Mouse (Mus musculus): ENCODE measurements around the gene Mrpl33. TPM values are rescaled to one million over a fixed set of nuclear protein-coding genes. Genes with fewer than 3 reads are reported as not detected.

The Mrpl33 gene
- total and polyA plus RNA-seq, 3 experiments = 47.7 to 332 (median 281) TPM

DNA sequence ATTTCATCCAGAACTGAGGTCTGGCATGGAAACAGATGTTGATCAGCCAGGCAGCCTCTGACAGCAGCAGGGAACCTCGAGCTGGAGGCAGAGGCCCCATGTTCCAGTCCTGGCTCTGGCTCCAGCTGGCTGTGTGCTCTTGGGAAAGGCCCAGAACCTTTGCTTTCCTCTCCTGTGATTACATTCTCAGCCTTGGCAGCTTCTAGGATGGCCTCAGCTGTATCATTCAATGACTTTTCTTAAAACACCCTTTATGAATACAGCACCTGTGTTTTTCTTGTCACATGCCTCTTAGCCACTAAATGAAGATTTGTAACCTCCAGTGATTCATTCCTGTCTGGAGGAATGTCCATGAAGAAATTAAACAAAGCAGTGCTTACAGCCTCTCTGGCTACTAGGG lies 69.4 kb downstream of the Mrpl33 start:
- intact Hi-C loops (cut with DNase I) = no loop called here
- Histone ChIP-seq H3K9ac (ENCODE audit: low read depth, low read length) (no peak overlapping the region), H3K4me1 (ENCODE audit: control insufficient read depth, insufficient read depth, low read length) (no peaks in the 10 kb centered on the region), H3K27me3 (ENCODE audit: control insufficient read depth, insufficient read depth, low read length) (no peaks in the 10 kb centered on the region), H3K36me3 (ENCODE audit: control insufficient read depth, insufficient read depth, low read length) (no peaks in the 10 kb centered on the region), H3K4me3 (no peak overlapping the region), H3K79me2 (replicated peaks; ENCODE audit: control insufficient read depth, insufficient read depth, low read length) (no peaks in the 10 kb centered on the region), H3K27ac (no peak overlapping the region)
- WGBS = 11% methylated on average over 1 of the region's 1 CpGs
- DNase-seq = peak; percentile 10 to 21
- TF ChIP-seq EP300 (IDR thresholded peaks at IDR 0.05; ENCODE audit: insufficient read depth, low read depth, low read length) = no peak
- no peak for TF ChIP-seq POLR2A (IDR thresholded peaks at IDR 0.05; ENCODE audit: insufficient read depth, low read depth, low read length)
- no peak for TF ChIP-seq CTCF (IDR thresholded peaks at IDR 0.05)

DNA sequence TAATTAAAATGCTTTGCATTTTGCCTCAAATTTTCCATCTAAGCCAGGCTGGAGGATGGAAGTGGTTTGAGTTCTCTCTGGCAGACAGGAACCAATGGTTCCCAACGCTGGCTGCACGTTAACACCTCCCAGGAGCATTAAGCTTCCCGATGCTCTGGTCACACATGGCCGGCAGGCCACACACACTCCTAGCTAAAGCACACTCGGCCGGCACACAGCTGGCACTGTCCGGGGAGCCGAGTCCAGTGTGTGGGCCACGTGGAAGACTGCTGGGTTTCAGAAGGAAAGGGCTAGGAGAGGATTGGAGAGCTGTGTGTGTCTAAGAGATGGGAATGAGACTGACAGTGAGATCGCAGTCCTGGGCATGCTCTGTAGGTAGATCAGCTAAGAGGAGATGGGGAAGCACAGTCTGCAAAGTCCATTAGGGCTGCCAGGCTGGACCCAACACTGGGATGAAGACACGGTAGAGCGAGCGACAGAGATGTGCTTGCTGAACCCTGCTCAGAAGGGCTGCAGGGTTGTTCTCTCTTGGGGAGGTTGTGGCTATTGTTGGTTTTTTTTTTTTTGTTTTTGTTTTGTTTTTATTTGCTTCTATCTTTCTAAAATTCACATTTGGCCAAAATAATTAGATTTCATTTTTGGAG lies 71.7 kb downstream of the Mrpl33 start:
- no peak for TF ChIP-seq POLR2A (IDR thresholded peaks at IDR 0.05; ENCODE audit: insufficient read depth, low read depth, low read length)
- no peak for TF ChIP-seq EP300 (IDR thresholded peaks at IDR 0.05; ENCODE audit: insufficient read depth, low read depth, low read length)
- TF ChIP-seq CTCF (IDR thresholded peaks at IDR 0.05) = no peak
- intact Hi-C loops (cut with DNase I) = no loop called here
- DNase-seq = no peak
- Histone ChIP-seq H3K27ac (no peak overlapping the region), H3K9ac (ENCODE audit: low read depth, low read length) (no peak overlapping the region), H3K4me1 (ENCODE audit: control insufficient read depth, insufficient read depth, low read length) (peaks cover under 1% of the 10 kb centered on the region; the same call in 1 of the 2 replicates), H3K27me3 (ENCODE audit: control insufficient read depth, insufficient read depth, low read length) (no peaks in the 10 kb centered on the region), H3K4me3 (no peak overlapping the region), H3K36me3 (ENCODE audit: control insufficient read depth, insufficient read depth, low read length) (no peaks in the 10 kb centered on the region), H3K79me2 (replicated peaks; ENCODE audit: control insufficient read depth, insufficient read depth, low read length) (no peaks in the 10 kb centered on the region)
- WGBS = 90% methylated on average over 13 of the region's 13 CpGs

DNA sequence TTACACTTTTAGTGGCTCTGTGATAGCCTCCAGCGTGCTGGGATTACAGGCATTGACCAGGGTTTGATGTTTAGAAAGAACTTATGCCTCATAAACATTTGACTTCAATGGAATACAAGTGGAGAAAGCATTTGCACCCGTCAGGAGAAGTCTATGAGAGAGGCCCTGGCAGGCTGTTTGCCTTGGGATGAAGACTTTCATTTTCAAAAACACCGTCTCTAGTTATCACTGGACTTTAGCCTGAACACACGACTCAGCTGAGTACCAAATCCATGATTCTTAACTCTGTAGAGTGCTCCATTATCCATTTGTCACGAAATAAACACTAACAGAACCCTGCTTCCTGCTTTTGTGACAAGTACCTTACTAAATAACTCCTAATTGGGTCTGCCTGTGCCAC lies 73.2 kb downstream of the Mrpl33 start:
- H3K4me1 ChIP-seq (ENCODE audit: control insufficient read depth, insufficient read depth, low read length) = peaks cover 1% of the 10 kb centered on the region
- H3K79me2 ChIP-seq (replicated peaks; ENCODE audit: control insufficient read depth, insufficient read depth, low read length) = no peaks in the 10 kb centered on the region
- intact Hi-C loops (cut with DNase I) = no loop called here
- no peak for TF ChIP-seq POLR2A (IDR thresholded peaks at IDR 0.05; ENCODE audit: insufficient read depth, low read depth, low read length)
- no peak for TF ChIP-seq EP300 (IDR thresholded peaks at IDR 0.05; ENCODE audit: insufficient read depth, low read depth, low read length)
- 71% methylated on average over 5 of the region's 5 CpGs for WGBS
- H3K27me3 ChIP-seq (ENCODE audit: control insufficient read depth, insufficient read depth, low read length) = no peaks in the 10 kb centered on the region
- H3K4me3 ChIP-seq = no peak overlapping the region
- DNase-seq = no peak
- no peak overlapping the region for H3K9ac ChIP-seq (ENCODE audit: low read depth, low read length)
- H3K36me3 ChIP-seq (ENCODE audit: control insufficient read depth, insufficient read depth, low read length) = no peaks in the 10 kb centered on the region
- no peak overlapping the region for H3K27ac ChIP-seq

DNA sequence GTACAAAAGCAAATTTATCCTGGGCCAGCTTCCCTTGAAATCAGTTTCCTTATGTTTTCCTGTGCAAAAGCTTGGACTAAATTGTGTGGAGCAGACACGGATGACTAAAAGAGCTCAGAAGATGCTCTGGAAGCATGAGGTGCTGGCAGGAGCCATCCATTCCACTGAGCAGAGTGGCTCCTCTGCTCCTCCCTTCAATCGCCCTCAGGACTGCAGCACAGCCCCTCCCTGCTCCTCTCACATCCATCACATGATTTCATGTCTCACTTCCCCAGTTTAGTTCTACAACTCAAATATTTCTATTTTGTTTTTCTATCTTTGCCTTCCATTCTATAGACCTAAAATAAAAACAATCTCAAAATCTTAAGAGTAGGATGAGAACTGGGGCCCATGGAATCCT lies 74.4 kb downstream of the Mrpl33 start:
- Histone ChIP-seq H3K9ac (ENCODE audit: low read depth, low read length) (no peak overlapping the region), H3K36me3 (ENCODE audit: control insufficient read depth, insufficient read depth, low read length) (no peaks in the 10 kb centered on the region), H3K4me3 (no peak overlapping the region), H3K4me1 (ENCODE audit: control insufficient read depth, insufficient read depth, low read length) (peaks cover 1% of the 10 kb centered on the region), H3K27ac (no peak overlapping the region), H3K27me3 (ENCODE audit: control insufficient read depth, insufficient read depth, low read length) (no peaks in the 10 kb centered on the region), H3K79me2 (replicated peaks; ENCODE audit: control insufficient read depth, insufficient read depth, low read length) (no peaks in the 10 kb centered on the region)
- intact Hi-C loops (cut with DNase I) = no loop called here
- DNase-seq = no peak
- TF ChIP-seq EP300 (IDR thresholded peaks at IDR 0.05; ENCODE audit: insufficient read depth, low read depth, low read length) (no peak), CTCF (IDR thresholded peaks at IDR 0.05) (no peak), POLR2A (IDR thresholded peaks at IDR 0.05; ENCODE audit: insufficient read depth, low read depth, low read length) (no peak)
- WGBS = 75% methylated on average over 2 of the region's 2 CpGs

- H3K4me1 ChIP-seq (ENCODE audit: control insufficient read depth, insufficient read depth, low read length) = peaks cover 1% of the 10 kb centered on the region
- no peaks in the 10 kb centered on the region for H3K27me3 ChIP-seq (ENCODE audit: control insufficient read depth, insufficient read depth, low read length)
- H3K9ac ChIP-seq (ENCODE audit: low read depth, low read length) = no peak overlapping the region
- no peak for DNase-seq
- no peak overlapping the region for H3K4me3 ChIP-seq
- WGBS = 35% methylated on average over 2 of the region's 2 CpGs
- intact Hi-C loops (cut with DNase I) = no loop called here
- no peak overlapping the region for H3K27ac ChIP-seq
- H3K36me3 ChIP-seq (ENCODE audit: control insufficient read depth, insufficient read depth, low read length) = no peaks in the 10 kb centered on the region
- TF ChIP-seq EP300 (IDR thresholded peaks at IDR 0.05; ENCODE audit: insufficient read depth, low read depth, low read length) (no peak), POLR2A (IDR thresholded peaks at IDR 0.05; ENCODE audit: insufficient read depth, low read depth, low read length) (no peak), CTCF (IDR thresholded peaks at IDR 0.05) (no peak)
- no peaks in the 10 kb centered on the region for H3K79me2 ChIP-seq (replicated peaks; ENCODE audit: control insufficient read depth, insufficient read depth, low read length)
Measured at GRCm38 (mm10) chr5:31673431-31673830, 76.7 kb downstream of the Mrpl33 start.

DNA sequence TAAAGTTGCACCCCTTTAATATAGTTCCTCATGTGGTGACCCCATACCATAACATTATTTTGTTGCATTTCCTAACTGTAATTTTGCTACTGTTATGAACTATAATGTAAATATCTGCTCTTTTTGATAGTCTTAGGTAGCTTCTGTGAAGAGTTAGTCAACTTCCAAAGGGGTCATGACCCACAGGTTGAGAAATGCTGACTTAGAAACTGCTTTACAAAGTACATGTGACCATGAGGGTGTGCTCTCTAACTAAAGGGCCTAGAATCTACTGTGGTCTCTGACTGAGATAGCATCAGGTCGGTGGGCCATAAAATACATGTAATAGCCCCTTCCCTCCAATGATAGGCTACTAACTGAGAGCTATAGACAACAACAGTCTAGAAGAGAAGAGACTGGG lies 81.3 kb downstream of the Mrpl33 start:
- WGBS = 90% methylated on average over 1 of the region's 1 CpGs
- Histone ChIP-seq H3K79me2 (replicated peaks; ENCODE audit: control insufficient read depth, insufficient read depth, low read length) (no peaks in the 10 kb centered on the region), H3K4me3 (no peak overlapping the region), H3K27ac (no peak overlapping the region), H3K27me3 (ENCODE audit: control insufficient read depth, insufficient read depth, low read length) (no peaks in the 10 kb centered on the region), H3K9ac (ENCODE audit: low read depth, low read length) (no peak overlapping the region), H3K4me1 (ENCODE audit: control insufficient read depth, insufficient read depth, low read length) (peaks cover 1% of the 10 kb centered on the region), H3K36me3 (ENCODE audit: control insufficient read depth, insufficient read depth, low read length) (no peaks in the 10 kb centered on the region)
- intact Hi-C loops (cut with DNase I) = no loop called here
- TF ChIP-seq EP300 (IDR thresholded peaks at IDR 0.05; ENCODE audit: insufficient read depth, low read depth, low read length) (no peak), CTCF (IDR thresholded peaks at IDR 0.05) (no peak), POLR2A (IDR thresholded peaks at IDR 0.05; ENCODE audit: insufficient read depth, low read depth, low read length) (no peak)
- no peak for DNase-seq
